Mouse (Mus musculus): ENCODE data around the gene Mei1. TPM values are rescaled to one million over a fixed set of nuclear protein-coding genes. Genes with fewer than 3 reads are reported as not detected.

Gene Mei1
- total RNA-seq, 2 experiments from 2014 or later: not detected

GRCm38 (mm10) chr15:82146770-82147610 is 77.2 kb downstream of the Mei1 start, which contains the start of gene Srebf2:
TSS of gene Srebf2 (plus strand) at chr15:82147181.
- ATAC-seq (replicated peaks; ENCODE audit: low FRiP score, poor library complexity, severe bottlenecking): peak; percentile 92

GRCm38 (mm10) chr15:82147611-82148111 is 77.9 kb downstream of the Mei1 start:
- 0 out of 2 replicates have a peak, but pooled peaks have one; percentile 19 for ATAC-seq (replicated peaks; ENCODE audit: low FRiP score, poor library complexity, severe bottlenecking)

DNA sequence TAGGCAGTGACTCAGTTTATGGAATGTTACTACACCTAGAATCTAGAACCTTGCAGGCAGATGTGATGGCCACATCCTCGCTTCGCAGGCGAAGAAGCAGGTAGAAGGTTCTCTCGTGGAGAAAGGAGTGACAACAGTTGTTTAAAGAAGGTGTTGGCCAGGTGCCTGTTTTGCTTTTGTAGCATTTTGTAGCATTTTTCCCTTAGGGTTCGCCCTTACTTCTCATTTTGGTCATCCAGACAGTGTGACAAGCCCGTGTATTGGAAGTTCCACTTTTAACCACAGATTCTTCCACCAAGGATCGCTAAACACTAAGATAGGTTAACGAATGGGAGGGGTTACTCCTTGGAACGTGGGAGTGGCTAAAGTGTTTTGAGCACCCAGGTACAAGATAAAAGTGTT is 78.7 kb downstream of the Mei1 start:
- no peak for ATAC-seq (replicated peaks; ENCODE audit: low FRiP score, poor library complexity, severe bottlenecking)

GRCm38 (mm10) chr15:82150042-82150441 is 80.2 kb downstream of the Mei1 start:
- no peak for ATAC-seq (replicated peaks; ENCODE audit: low FRiP score, poor library complexity, severe bottlenecking)

GRCm38 (mm10) chr15:82151176-82151575 is 81.4 kb downstream of the Mei1 start:
- ATAC-seq (replicated peaks; ENCODE audit: low FRiP score, poor library complexity, severe bottlenecking): no peak

DNA sequence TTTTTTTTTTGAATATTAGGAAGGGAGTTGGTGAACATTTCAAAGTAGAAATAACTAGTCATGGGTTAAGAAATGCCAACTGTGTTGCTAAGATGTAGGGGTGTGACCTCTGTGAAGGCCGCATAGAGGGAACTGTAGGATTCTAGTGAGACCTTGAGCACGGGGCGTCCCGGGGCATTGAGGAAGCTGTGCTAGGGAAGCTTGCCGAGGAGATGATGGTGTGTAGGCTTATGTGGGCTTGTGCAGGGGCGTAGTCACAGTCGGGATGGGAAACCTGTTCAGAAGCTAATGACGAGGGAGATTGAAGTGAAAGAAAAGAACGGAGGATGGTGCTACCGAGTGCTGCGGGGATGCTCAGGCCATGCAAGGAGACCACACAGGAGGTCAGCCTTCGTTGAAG is 82.2 kb downstream of the Mei1 start:
- ATAC-seq (replicated peaks; ENCODE audit: low FRiP score, poor library complexity, severe bottlenecking): no peak

GRCm38 (mm10) chr15:82152435-82152834 is 82.6 kb downstream of the Mei1 start:
- ATAC-seq (replicated peaks; ENCODE audit: low FRiP score, poor library complexity, severe bottlenecking): no peak

- no peak for ATAC-seq (replicated peaks; ENCODE audit: low FRiP score, poor library complexity, severe bottlenecking)
These were observed 86.5 kb downstream of the Mei1 start for GRCm38 (mm10) chr15:82156298-82156697.

GRCm38 (mm10) chr15:82156902-82157301 is 87.1 kb downstream of the Mei1 start:
- no peak for ATAC-seq (replicated peaks; ENCODE audit: low FRiP score, poor library complexity, severe bottlenecking)

DNA sequence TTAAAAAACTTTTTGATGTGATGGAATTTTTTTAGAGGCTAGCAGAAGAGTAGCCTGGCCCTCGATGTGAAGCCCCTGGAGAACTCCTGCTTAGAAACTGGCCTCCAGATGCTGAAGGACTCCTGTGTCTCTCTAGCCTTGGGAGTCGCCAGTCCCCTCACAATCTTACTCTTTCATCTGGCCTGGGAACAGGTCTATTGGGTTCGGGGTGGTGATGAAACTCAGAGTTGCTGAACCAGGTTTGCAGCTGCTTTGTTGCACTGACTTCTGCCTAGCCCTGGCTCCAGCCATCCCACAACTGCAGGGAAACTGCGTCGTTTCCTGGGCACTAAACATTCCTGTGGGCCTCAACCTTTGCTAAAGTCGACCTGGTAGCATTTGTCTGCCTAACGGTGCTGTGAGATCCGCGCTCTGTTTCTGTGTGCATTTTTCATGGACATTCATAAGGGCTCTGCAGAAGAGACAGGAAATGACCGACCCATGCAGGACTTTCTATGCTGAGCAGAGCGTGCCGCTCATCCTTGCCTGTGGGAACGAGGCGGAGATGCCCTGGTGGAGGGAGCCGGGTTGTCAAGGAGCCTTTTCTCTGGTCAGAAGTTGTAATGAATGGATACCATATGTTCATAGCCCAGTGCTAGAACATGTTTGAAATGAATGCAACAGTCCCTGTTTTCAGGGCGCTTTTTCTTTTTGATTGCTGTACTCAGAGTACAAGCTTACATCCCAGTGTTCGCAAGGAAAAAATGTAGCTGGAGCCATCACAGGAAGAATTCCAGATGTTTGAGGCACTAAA is 88.6 kb downstream of the Mei1 start:
- ATAC-seq (replicated peaks; ENCODE audit: low FRiP score, poor library complexity, severe bottlenecking): no peak

- ATAC-seq (replicated peaks; ENCODE audit: low FRiP score, poor library complexity, severe bottlenecking): no peak
These were observed 89.7 kb downstream of the Mei1 start for GRCm38 (mm10) chr15:82159471-82159870.

DNA sequence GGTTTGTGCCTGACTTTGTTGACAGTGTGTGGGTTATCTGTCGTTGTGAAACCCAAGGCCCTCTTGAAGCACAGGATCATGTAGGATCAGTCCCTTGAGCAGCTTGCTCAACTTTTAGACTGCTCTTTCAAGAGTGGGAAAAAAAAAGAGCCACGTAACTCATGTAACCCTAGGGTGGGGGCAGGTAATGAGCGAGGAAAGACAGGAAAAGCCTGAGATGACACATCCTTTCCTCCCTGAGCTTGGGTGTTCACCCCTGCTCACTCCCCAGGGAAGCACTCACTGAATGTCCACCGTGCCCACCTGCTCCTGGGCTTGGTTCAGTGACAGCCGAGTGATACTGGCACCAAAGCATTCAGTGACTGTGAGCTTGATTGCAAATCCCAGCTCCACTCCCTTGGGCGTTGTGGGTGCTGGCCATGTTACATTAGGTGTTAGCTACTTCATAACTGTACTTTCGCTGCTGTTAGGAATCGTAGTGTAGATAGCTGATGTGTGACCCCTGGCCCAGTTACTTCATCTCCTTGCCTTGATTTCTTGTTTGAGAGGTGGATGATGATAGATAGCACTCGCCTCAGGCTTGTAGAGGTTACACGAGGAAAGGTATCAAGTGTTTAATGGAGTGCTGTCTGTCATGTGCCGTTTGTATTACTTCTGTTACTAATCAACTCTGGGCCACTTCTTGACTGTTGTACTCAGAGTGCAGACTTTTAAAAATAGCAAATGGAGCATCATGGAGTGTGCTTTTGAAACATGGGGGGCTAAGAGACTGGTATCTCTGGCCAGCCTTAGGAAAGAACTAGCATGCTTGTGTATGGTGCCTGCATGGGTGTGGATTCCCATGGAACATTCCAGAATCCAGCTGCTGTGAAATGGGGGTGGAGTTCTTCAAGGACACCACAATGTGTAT is 91.2 kb downstream of the Mei1 start:
- ATAC-seq (replicated peaks; ENCODE audit: low FRiP score, poor library complexity, severe bottlenecking): no peak

- ATAC-seq (replicated peaks; ENCODE audit: low FRiP score, poor library complexity, severe bottlenecking): no peak
These were observed 92.3 kb downstream of the Mei1 start for GRCm38 (mm10) chr15:82161965-82162600.

DNA sequence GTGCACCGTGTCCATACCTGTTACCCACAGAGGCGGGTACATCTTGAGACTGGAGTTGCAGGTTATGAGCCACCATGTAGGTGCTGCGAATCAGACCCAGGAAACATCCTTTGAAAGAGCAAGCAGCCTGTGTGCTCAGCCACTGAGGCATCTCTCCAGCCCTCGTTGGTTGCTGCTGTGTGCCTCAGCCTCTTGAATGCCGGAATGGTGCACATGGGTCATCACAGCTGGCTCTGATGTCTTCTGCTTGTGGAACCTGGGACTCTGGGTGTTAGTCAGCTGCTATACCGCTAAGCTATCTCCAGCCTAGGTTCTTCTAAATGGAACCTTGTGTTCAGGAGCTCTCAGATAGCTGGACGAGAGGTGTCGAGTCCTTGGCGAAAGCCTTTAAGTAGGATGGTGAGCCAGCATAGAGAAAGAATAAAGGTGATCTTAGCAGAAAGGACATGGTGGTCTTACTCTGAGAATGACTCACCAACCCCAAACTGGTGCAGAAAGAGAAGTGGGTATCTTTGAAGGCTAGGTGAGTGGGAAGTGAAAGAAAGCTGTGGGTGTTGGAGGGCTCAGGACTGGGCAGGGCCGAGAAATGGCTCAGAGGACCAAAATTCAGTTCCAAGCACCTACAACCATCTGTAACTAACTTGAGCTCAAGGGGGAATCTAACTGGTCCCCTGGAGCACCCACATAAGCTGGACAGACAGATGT is 93.7 kb downstream of the Mei1 start:
- ATAC-seq (replicated peaks; ENCODE audit: low FRiP score, poor library complexity, severe bottlenecking): no peak

- ATAC-seq (replicated peaks; ENCODE audit: low FRiP score, poor library complexity, severe bottlenecking): no peak
These were observed 94.2 kb downstream of the Mei1 start for GRCm38 (mm10) chr15:82164061-82164399.

- peak; percentile 22; the same call in 1 of the 2 replicates for ATAC-seq (replicated peaks; ENCODE audit: low FRiP score, poor library complexity, severe bottlenecking)
These were observed 94.7 kb downstream of the Mei1 start for GRCm38 (mm10) chr15:82164496-82164895.

- peak; percentile 63 for ATAC-seq (replicated peaks; ENCODE audit: low FRiP score, poor library complexity, severe bottlenecking)
These were observed 95.8 kb downstream of the Mei1 start for GRCm38 (mm10) chr15:82165332-82166239.

Data from erythroblast, adult 5-6 weeks (primary cell).